Mouse (Mus musculus): Measurements from ENCODE around the gene Msh4.

The Msh4 gene

DNA sequence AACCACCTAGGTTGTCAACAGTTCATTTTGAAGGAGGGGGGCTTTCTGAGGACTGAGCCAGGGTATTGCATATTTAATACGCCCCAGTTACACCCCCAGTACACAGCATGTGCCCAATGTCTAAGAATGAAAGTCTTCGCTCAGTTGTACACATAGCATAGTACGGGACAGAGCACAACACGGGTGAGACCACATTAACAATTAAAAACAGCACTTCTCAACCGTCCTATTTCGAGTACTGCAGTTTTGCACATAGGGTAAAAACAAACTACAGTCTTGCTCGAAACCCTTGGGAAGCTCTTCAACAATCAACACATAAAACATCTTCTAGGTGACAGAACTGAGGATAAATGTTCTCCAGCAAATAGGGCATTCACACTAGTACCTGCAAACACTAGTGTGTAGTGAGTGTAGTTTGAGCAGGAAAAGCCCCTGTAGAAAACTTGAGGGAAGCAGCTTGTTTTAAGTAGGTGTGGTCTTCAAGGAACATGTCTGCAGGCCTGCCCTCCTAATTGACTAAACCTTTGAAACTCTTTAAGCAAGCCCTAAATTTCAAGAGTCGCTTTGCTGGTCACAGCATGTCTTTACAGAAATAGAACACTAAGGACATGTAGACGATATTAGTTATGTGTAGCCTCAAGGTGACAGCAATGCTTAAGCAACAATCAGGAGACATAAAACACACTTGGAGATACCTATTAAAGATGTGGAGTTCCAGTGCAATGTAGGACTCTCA, at the start of gene Msh4:
TSS of gene Msh4 (minus strand) at position 3 of the 736 bp plus-strand sequence.
- in situ Hi-C loops (cut with MboI, MseI): no loop called here

DNA sequence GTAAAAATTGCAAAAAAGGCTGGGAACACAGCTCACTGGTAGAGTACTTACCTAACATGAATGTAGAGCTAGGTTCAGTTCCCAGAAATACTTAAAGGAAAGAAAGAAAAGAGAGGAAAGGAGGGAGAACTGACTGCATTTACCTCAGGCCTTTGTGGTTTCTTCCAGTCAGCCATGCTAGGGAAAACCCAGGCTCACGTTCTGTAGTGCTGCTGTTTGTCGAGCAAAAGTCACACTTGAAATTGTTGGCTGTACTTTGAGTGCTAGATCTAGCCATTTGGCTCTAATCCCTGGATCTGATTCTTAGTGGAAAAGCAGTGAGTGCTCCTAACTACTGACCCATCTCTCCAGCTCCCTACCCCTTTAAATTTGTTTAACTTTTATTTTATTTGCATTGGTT, 42.2 kb upstream of the Msh4 start:
- in situ Hi-C loops (cut with MboI, MseI): no loop called here

DNA sequence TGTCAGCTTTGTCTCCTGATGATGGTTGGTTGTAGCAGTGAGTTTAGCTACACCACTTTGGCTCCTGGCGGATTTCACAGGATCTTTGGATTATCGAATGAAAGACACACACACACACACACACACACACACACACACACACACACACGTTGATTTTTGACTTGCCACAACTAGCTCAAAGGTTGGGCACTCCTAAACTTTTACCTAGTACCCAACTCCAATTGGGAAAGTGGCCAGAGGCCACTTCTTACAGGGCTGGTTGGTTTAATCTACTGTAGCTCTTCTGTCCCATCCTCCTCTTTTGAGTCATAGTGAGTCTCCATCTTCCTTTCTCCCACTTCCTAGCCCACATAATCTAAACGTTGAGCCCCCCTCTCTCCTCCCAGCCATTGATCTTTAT, 41.3 kb upstream of the Msh4 start:
- in situ Hi-C loops (cut with MboI, MseI): no loop called here

DNA sequence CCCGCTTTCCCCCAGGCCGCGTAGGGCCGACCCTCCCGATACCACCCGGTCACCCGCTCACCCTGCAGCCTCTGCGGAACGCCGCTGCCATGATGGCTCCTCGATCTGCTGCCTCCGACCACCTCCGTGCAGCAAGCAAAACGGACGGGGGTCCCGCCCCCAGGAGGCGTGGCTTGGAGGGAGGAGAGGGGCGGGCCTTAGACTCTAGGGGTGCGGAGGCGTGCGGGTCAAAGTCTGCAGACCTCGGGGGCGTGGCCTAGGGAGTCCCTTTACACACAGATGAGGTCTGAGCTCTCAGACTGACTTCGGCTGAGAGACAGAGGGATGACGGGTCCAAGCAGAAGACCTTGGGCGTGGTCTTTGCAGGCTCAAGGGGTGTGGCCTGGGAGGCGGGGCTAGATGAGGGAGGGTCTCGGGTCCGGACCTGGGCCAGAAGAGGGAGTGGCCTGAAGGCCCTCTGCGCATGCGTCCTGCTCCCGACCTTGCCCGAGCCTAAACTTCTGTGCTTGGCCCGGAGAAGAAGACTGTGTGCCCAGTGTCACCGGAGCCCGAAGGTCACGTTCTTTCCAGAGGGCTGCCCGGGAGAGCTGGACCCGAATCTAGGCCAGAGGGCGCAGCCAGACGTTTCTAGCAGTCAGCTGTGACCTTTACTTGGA, 38.5 kb upstream of the Msh4 start, which contains the start of gene Acadm:
TSS of gene Acadm (minus strand) at position 298 of the 656 bp plus-strand sequence.
- in situ Hi-C loops (cut with MboI, MseI): no loop called here

DNA sequence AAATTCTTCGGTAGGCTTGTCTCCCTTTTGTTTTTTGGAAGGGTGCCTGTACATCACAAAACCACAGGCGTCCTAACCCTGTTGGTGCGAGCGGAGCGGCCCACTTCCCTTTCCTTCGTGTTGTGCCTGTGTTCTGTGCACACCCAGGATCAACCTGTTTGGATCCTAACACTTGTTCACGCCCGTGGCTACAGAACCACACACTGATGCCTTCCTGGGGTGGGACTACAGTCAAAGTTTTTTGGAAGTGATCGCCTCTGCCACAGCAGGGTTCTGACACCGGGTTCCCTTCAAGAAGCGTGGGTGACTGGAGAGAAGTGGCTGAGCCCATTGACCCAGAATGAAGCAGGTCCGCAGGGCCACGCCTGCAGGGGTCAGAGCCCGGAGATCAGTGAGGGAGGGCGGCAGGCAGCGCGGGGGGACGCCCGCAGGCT, 38.0 kb upstream of the Msh4 start:
- in situ Hi-C loops (cut with MboI, MseI): no loop called here

DNA sequence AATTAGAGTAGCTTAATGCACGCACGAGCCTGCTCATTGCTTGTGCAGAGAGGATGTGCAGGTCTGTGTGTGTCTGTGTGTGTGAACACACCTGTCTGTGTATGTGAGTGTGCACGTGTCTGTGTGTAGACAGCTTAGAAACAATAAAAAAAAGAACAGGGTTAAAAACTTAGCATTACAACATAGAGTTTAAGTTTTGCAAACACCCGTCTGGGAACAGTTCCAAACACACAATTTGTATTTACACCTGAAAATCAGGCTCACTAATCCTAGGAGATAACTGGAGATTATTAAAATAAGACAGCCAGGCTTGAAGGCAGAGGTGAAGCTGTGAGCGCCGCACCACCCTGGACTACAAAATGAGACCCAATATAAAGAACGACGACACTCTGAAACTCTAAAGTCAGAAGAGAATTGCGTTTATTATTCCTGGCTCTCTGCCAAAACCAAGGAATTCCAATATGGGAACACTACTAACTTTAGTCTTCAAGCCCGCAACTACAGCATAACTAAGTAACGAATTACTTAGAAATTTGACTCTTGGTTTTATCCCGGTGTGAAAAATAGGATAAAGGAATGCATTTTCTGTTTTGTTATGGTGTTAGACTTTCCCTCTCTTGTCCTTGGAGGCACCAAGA, 37.2 kb upstream of the Msh4 start:
- in situ Hi-C loops (cut with MboI, MseI): no loop called here

DNA sequence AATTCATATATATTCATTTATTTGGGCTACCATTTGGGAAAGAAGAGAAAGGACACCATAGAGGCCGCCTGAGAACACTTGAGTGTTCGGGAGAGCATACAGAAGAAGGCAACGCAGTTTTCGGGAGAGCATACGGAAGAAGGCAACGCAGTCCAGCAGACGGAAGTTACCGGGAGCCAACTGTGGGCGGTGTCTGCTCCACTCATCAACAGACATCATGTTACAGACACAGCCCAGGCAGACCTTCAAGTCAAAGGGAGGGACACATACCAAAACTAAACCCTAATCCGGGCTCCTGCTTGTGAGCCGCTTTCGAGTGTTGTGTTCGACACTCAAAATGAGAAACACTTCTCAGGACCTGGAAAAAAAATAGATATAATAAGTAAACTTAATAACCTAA, 35.7 kb upstream of the Msh4 start:
- in situ Hi-C loops (cut with MboI, MseI): no loop called here

DNA sequence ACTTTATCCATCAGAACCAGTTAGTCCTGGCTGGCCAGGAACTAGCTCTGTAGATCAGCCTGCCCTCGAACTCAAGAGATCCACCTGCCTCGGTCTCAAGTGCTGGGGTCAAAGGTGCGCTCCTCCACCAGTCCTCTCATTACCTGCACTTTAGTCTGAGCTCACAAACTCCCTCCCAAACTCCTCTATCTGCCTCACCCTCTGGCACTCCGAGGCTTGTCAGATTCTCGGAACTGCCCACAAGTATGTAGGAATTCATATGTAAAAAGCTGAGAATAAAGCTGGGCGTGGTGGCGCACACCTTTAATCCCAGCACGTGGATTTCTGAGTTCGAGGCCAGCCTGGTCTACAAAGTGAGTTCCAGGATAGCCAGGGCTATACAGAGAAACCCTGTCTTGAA, 34.5 kb upstream of the Msh4 start:
- in situ Hi-C loops (cut with MboI, MseI): no loop called here

DNA sequence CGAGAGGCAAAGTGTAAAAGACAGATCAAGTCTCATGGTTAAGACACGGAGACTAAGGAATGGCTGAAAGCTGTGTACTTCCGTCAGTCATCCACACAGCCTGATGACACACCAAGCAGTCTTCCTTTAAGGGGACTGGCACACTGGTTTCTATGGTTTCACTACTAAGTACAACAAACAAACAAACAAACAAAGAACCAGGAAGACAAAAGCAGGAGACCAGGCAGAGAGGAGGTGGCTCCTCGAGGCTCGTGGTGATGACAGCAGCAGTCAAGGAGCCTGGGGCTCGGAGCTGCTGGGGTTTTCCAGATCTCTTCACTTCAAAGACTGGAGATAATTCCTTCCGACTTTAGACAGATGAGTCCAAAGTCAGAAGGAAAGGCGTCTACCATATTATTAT, 34.1 kb upstream of the Msh4 start:
- in situ Hi-C loops (cut with MboI, MseI): no loop called here

DNA sequence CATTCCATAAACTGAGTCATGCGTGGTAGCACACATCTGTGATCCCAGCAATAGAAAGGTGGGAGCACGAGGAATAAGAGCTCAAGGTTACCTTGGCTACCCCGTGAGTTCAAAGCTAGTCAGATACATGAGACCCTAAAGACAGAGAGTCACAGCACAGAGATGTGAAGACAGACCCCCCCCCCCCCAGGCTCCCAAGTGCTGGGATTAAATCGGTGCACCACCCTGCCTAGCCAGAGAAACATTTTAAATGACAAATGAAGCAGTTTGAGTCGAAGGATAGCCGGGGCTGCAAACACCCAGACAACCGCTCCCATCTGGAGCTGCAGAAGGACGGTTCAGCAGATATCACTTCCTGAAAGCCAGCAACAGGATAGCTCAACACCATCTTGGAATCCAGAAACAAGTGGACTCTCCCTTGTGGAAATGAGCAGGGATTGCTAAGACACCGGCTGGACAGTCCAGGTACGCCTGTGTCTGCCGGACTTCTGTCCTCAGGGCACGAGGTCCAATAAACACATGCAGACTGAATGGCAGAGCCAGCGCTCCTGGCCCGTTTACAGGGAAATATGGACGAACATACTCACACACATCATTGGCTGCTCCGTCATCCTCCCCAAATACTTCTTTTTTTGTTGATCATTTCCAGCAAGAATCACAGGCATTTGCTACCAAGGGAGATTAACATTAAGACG, 31.3 kb upstream of the Msh4 start:
- in situ Hi-C loops (cut with MboI, MseI): no loop called here

DNA sequence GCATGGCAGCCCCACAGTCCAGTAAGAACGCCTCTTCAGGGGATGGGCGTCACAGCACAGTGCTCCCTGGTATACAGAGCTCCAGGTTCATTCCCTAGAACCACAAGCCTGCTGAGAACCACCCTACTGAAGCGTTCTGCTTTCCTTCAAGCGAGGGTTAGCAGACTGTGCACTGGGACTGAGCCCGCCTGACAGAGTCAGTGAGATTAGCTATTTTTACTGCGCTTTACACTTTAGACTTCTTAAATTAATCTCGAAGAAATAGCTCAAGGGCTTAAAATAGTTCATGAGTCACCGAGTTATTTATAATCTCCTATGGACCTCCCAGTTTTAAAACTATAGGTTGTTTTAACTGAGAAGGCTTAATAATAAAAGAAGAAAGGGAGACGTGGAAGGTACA, 29.9 kb upstream of the Msh4 start:
- in situ Hi-C loops (cut with MboI, MseI): no loop called here

DNA sequence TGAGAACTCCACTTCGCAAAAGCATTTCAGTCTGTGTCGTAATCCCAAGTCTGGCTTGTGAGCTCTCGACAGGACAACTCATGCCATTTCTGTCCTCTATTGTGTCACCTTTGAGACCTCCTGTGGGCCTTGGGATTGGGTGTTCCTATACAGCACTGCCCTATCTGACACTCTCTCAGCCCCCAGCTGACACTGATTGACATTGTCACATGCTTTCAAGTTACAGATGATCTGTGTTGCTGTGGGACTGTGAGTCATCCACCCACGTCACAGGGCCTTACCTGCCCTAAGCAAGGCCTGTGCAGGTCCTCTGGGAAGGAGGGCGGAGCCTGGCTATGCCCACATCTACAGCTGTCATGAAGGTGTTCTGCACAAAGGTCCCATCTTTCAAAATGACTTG, 26.5 kb upstream of the Msh4 start:
- in situ Hi-C loops (cut with MboI, MseI): no loop called here

DNA sequence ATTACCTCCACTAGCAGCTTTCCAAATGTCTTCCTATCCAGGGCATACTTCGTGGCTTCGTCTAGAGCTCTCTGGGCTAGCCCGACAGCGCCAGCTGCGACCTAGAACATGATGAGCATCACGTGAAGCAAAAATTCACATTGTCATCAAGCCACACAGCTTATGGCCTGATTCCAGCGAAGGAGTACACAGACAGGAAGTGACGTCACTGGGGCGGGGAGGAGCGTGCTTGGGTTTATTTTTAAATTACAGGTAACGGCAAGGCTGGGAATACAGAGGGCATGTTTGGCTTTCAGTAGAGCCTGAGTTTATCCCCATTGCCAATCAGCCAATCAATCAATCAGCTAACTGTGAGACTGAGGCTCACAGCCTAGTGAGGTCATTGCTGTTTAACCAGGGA, 23.6 kb upstream of the Msh4 start:
- in situ Hi-C loops (cut with MboI, MseI): no loop called here

DNA sequence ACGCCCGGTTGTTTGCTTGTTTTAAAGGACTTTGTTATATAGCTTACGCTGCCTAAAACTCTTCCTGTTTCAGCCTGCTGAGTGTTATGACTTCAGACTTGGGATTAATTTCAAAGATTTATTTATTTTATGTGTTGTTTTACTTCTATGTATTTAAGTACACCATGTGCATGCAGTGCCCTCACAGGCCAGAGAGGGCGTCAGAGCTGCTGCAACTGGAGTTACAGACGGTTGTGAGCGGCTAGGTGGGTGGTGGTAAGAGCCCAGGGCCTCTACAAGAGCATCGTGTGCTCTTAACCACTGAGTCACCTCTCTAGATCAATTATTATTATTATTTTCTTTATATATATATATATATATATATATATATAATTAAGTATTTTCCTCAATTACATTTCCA, 20.4 kb upstream of the Msh4 start:
- in situ Hi-C loops (cut with MboI, MseI): no loop called here

DNA sequence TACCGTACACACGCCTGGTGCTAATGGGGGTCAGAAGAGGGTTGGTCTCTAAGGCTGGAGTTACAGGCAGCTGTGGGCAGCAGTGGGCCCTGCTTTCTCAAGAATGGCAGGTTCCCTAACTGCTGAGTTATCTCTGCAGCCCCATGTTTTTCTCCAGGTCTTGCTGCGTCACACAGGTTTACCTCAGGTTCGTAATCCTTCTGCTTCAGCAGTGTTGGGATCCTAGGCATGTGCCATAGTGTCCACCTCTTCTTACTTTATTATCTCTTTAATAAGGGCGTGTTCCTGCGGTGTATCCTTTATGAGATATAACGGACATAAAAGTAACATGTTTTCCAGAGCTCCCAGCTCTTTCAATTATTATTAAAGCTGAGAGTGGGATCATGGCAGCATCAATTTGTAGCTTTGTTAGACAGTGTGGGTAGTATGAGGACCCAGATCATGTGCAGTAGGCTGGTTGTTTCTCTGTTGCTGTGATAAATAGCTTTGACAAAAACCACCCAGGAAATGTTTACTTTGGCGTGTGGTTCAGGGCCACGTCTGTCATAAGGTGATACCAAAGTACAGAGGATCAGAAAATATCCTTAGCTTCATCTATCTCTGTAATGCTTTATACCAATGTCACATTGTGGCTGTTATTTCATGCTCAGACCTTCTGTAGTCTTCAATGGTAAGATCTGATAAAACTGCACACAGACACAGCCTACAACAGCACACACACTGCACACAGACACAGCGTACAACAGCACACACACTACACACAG, 15.4 kb upstream of the Msh4 start:
- in situ Hi-C loops (cut with MboI, MseI): no loop called here

DNA sequence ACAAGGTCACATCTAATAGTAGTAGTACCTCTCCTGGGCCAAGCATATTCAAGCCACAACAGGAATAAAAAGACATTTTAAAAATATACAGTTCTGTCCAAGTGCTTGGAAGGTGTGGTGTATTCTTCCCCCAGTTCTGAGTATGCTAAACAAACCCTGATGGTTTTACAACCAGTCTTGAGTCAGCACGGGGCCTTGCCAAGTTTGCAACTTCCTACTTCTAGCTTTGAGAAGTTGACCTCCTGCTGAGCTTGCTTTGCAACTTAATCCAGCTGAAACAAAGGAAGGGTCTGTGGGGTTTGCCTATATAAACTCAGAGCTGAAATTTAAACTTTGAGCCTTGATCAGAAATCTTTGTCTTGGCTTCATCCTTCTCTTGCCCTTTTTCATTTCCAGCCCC, 11.3 kb upstream of the Msh4 start:
- in situ Hi-C loops (cut with MboI, MseI): loop anchor here (10.0 kb wide), 1 partner anchor 1702 kb away; the partner anchor contains the start of genes Dnajb4 and Fubp1

DNA sequence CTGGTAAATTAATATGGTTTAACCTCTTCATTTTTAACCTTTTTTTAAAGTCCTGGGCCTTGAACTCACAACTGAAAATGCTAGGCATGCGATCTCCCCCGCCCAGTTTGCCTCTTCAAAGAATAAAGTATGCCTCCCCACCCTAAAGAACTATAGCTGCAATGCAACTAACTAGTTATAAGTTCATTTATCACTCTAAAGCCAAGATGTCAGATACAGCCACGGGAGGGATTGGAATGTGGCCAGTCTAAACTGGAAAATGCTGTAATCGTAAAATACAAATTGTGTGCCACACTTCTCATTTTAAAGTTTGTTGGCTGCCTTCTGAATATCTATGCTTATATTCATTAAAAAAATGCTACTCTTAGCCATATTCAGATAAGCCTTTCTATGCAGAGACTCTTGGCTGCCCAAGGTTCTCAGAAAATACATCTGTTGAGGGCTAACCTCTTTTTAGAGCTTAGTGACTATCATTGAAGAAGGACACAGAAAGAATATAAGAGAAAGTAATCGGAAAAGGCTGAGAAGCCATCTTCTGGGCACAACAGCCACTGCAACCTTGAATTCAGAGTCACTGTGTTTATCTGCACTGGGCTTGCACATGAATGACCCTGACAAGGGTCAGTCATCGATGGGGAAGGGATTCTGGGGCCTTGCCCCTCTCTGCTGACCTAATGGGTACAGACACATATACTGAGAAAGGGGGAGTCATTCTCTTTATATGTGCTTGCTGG, 7.7 kb upstream of the Msh4 start:
- in situ Hi-C loops (cut with MboI, MseI): loop anchor here (5.0 to 10.0 kb wide), 2 partner anchors 44 to 1699 kb away; partner anchors contain the start of genes Dnajb4 and Fubp1

DNA sequence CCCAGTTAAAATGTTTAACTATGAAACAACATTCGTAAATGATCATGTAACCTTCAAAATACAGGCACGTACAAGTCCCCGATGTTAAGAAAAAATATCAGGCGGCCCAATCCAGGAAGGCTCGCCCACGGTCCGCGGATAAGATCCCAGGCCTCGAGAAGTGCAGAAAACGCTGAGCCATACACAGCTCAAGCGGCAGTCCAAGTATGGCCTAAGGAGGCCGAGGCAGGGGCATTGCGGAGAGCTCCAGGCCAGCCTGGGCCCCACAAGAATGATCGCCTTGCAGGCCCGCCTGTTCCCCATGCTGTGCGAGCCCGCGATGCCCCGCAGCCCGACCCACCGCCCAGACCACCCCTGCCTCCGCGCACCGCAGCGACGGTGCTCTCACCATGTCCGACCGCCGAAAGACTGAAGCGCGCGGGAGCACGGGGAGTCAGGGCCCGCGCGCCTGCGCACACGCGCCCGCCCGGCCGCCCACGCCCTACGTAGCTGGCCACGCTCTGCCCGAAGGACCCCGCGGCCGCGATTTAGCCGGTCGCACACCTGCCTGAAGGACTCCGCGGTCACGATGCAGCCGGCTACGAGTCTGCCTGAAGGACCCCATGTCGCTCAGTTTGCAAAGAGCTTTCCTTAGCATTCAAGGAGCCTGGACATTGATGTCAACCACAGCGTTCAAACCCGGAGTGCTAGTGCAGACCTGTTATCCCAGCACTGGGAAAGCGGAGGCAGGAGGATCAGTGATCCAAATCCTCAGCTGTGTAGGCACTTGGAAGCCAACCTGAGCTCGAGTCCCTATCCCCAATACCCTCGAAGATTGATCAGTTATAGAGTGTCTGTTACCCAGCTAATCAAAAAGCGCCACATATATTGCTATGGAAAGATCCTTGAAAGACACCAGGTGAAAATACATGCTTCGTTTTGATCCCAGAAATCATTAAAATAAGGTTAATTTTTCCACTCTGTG, 6.9 kb upstream of the Msh4 start, which contains the start of gene Rabggtb:
TSS of gene Rabggtb (minus strand) at position 464 of the 964 bp plus-strand sequence.
- in situ Hi-C loops (cut with MboI, MseI): loop anchor here (5.0 to 10.0 kb wide), 2 partner anchors 44 to 1698 kb away; partner anchors contain the start of genes Dnajb4 and Fubp1

DNA sequence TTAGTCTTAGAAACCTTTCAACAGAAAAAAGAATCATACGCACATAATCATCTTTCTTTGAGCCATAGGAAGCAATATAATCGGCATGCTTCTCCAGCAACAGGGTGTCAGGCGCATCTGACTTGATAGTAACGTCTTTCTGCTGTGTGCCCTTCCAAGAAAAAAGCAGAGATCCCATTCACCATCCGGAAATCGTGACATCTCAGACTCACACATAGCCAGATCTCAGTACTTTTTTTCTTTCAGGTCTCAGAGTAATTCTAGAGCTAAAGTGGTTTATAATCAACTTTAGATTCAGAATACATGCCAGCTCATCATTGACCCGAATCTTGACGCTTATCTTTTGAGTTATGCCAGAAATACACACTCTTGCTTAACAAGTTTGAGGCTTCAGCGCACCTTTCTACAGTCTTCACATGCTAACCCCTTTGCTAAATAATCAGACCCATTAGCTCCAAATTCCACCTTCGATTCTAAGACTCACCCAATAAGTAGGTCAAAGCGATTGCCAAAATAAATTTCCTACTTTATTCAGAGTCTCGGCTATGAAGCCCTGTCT, 6.0 kb upstream of the Msh4 start:
- in situ Hi-C loops (cut with MboI, MseI): loop anchor here (5.0 to 10.0 kb wide), 2 partner anchors 45 to 1697 kb away; partner anchors contain the start of genes Dnajb4 and Fubp1

All from regulatory T cell (primary cell).